Mouse (Mus musculus) mouse embryonic stem cell (cell line): Measurements from ENCODE around the gene Klrb1f.
"Not testable (repeated sequence)": the region's sequence is repeated elsewhere in the genome, so short reads cannot be mapped to it uniquely, and the experiment has no call there.

Experiments
- in situ Hi-C, 2 experiments: fragments of 300-500 bp; cut with MboI; formaldehyde crosslinking; loops; 1 replicate in 1 of 2; 3 replicates in 1 of 2; pipeline ENCODE4 v1.14.3; 2019 to 2020; ENCODE audit warnings: low sequenced_read_pairs in 2 of 2, low pct_unique_long_range_greater_than_20kb in 1 of 2, mixed read lengths in 1 of 2; ENCODE audit not compliant: unreplicated experiment in 1 of 2

Gene Klrb1f

DNA sequence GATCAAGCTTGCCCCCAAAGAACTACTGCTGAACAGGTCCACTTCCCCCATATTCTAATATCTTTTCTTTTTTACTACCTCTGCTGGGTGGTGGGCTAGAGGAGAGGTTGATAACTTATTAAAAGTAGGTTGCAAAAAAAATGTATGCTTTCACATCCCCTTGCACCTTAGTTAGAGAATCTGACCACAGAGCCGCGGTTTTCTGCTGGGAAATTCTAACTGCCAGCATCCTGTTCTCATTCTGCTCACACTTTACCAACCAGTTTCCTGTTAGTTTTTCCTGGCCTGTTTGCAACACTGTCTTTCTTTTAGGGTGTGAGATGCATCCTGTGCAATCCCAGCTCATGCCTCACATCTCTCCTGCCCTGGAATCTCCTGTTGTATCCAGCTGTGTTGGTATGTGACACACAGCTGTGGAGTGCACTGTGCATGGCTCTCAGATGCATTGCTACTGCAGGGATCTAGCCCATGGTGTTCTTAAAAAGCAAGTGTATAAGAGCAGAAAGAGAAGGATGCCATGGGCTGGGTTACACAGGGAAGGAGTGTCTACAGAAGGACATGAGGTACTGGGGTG, 8.7 kb upstream of the Klrb1f start:
- in situ Hi-C loops, result loop anchor here in 1 of 2 experiments (25.0 kb wide), 1 partner anchor 200 kb away; no protein-coding TSS in a partner anchor

DNA sequence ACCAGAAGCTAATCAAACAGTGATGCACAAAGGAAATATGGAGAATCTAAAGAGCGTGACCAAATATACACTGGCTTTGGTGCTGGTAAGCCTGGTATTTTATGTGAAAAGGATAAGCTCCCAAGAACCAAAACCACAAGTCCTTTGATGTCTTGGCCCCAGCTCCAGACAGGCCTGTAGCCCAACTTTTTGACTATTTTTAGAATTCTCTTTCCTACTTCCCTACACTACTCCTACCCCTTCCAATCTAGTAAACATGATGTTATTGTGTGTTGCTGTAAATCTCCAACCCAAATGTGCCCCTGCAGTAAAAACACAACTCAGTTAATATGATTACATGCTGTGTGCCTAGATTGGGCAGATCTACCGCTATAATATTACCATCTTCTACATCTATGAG, 4.2 kb upstream of the Klrb1f start:
- in situ Hi-C loops, result loop anchor here in 1 of 2 experiments (25.0 kb wide), 1 partner anchor 196 kb away; no protein-coding TSS in a partner anchor

DNA sequence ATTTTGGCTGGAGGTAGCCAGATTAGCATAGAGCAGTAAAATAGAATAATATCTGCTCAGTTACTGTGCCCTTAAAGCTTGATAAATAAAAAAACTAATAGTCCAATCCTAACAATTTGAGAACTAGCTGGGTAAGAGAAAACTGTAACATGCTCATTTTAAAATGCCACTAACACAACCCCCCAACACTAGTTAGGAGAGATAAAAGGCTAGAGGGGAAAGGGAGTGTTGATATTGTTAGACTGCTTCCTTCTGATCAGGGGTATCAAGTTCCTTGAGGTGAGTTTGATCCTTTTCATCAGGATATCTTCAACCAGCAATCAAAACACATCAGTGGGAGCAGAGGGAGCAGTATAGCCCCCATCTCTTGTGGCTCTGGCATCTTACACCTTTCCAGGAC, 3.2 kb upstream of the Klrb1f start:
- in situ Hi-C loops, result loop anchor here in 1 of 2 experiments (25.0 kb wide), 1 partner anchor 195 kb away; no protein-coding TSS in a partner anchor

DNA sequence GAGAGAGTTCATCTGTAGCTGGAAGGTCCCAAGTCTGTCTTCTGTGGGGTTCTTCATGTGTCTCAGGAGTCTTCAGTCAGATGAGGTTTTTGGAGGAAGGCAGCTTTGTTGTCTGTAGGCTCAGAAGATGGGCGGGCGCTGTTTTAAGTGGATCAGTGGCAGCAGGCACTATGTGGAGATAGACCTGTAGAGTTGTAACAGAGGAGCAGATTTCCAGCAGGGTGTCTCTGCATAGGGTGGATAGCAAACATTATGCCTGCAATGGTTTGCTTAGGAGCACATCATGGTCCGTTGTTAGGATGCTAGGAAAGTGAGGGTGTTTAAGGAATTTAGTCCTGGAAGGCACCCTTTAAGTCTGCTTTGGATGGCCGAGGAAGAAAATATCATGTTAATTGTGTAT, 2.7 kb downstream of the Klrb1f start:
- in situ Hi-C loops, result loop anchor here in 1 of 2 experiments (25.0 kb wide), 1 partner anchor 189 kb away; no protein-coding TSS in a partner anchor

DNA sequence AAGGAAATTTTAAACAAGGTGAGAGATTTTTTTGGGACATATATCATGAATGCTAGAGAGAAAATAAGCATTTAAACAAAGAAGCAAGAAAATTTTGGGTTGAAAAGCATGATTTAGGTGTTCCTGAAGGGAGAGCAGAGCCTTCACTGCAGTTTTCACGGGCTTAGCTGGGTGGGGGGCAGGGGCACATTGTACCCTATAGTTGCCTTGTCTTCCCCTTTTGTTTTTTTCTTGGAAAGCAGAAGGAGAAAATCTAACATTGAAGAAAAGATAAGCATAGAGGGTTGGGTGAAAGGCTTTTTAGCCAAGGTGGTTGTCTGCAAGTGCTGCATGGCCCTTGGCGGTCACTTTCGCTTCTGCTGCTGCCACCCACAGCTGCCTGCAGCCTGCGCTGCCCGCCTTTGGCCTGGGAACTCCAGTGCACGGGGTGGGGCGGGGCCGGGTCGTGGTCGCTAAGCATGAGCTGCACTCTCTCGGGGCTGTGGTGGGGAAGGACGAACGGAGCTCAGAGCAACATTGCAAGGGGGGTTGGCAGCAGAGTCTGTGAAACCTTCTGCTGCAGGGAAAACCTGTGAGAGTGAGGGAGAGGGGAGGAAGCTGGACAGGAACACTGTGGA, 3.3 kb downstream of the Klrb1f start:
- in situ Hi-C loops, result loop anchor here in 1 of 2 experiments (25.0 kb wide), 1 partner anchor 188 kb away; no protein-coding TSS in a partner anchor

DNA sequence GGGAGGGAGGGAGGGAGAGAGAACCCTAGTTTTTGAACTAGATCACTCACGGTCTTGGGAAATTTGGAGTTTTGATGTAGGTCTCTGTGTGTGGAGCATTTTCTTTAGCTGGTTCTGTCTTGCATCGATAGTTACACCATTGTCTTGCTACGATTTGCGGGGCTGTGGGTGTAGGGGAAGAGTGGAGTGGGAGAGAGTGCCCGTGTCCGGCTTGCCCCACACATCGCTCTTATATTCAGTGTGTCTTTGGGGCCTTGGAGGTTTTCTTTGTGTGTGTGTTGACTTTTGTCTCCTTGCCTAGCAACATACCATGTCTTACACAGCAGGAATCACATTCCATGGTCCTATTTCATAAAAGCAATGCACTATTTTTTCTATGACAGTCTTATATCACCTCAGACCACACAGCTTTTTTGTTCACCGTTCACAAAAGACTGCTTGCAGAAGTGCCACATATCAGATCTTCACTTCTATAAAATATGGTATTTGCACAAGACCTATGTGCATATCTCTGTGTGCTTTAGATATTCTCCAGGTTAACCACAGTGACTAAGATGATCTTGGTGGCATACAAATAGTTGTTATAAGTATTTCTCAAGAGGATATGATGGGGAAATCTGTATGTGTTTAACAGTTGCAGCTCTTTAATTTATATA, 4.0 kb downstream of the Klrb1f start:
- in situ Hi-C loops, result loop anchor here in 1 of 2 experiments (25.0 kb wide), 1 partner anchor 188 kb away; no protein-coding TSS in a partner anchor

DNA sequence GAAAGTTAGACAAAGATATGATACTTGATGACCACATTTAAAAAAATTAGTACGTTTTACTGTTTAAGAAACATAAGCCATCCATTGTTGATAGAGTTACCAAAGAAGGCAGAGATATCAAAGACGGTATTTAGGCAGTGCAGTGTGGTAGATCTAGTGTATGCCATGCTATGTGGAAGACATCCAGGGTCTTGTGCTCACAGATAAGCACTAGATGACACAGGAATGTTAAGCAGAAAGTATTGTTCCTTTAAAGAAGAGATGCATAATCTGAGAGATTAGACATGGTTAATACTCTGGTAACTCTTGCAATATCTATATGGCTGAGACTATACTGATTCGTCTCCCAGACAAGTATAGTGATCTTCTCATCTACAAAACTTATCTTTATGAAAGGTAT, 5.4 kb downstream of the Klrb1f start:
- in situ Hi-C loops, result no loop called here

DNA sequence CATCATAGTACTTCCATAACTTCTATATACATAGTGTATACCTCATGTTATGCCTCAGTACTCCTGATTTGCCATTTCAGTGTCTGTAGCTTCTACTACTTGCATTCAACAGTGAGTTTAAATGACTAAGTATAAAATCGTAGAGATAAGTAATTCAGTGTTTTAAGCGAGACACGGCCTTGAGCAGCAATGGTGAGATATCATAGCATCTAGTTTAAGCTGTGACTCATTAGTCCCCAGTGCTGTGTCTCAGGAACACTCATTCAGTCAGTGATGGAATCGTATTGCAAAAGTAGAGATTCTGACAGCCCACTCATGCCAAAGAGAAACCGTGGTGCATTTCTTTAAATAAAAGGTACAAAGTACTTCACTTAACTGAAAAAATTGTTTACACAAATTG, 6.0 kb downstream of the Klrb1f start:
- in situ Hi-C loops, result no loop called here

DNA sequence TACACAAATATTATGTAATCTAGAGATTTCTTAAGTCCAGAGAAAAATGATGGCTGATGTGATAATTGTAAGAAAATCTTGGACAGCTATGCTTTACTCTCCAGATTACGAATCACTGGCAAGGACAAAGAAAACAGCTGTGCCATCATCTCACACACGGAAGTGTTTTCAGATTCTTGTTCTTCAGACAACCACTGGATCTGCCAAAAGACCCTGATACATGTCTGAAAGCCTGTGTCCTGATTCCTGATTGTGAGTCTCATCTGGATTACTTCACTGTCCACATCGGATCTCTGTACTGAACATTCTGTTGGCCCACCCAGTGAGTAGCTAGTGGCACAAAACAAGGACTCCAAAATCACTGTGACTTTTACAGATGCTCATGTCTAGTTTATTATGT, 10.5 kb downstream of the Klrb1f start:
- in situ Hi-C loops, result no loop called here

DNA sequence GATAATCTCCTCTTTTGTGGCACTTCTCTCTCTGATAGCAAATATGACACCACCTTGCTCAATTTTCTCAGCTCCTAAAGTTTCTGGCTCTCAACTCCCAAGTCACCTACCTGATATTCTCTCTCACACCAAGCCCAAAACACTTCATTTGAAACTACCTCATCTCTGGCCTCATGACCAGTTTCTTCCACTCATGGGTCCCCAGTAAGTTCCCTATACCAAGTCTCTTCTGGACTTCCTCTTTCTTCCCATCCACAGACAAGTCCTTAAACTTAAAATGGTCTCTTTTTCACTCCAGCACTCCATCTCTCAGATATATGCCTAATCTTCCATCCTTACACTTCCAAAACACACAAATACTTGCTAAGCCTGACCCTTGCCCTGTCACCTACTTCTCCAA, 12.3 kb downstream of the Klrb1f start:
- in situ Hi-C loops, result no loop called here

DNA sequence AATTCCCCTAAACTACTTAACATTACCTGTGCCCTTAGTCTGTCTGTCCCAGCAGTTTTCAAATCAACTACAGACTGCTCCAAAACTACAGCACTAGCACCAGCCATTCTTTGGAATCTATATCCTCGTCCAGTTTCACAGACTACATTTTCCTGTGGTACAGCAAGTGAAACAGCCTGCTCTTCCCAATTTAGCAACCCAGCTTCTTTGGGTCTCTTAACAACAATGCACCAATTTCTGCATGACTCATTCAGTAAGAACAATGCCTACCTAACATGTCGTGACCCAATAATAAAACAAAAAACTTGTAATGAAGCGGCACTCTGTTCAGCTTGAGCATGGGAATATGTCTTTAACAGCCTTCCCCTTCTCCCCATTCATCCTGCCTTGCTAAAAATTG, 19.7 kb downstream of the Klrb1f start:
- in situ Hi-C loops, result no loop called here

DNA sequence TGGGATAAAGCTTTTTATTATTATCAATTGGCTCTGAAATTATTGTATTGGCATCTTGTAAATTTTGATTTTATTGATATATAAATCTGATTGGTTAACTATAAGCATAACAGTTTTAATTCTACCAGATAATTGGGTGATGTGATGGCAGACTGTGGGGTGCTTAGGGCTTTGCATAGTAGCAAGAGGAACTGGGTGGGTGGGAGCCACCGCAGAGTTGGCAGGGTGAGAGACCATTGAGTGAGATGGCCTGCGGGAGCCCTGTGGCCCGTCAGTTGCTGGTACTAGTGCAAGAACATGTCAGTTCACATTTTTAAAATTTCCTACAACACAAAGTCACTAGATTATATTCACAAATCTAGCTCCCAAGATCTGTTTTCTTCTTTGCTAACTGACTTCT, 20.2 kb downstream of the Klrb1f start:
- in situ Hi-C loops, result no loop called here

DNA sequence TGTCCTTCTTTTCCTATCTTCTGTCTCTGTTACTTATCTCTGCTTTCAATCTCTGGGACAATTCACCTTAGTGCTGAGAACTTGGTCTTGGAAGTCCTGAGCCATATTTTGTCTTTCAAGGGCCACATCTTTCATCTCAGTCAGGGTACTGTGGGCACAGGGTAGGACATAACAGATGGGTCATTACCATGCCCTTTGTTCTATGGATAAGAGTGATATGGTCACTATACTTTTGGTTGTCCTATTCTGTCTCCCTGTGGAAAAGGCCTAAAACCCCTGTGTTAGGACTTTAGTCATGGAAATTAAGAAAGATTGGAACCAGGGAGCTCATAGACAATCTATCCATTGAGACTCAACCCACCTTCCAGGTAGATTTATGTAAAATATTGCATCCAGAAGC, 20.8 kb downstream of the Klrb1f start:
- in situ Hi-C loops, result no loop called here

DNA sequence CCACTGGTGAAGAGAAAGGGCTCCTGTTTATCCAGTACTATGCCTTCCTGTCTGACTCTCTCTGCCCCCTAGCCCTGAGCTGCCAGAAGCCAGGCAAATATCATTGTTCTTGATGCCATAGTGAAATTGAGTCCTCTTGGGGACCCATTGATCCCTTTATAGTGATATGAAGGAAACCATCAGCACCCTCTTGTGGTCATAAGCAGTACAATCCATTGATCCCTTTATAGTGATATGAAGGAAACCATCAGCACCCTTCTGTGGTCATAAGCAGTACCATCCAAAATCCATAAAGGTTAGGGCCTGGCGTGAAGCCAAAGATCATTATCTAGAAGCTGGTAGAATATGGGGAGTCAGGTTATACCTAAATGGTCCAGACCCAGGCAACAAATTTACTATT, 21.3 kb downstream of the Klrb1f start:
- in situ Hi-C loops, result no loop called here

DNA sequence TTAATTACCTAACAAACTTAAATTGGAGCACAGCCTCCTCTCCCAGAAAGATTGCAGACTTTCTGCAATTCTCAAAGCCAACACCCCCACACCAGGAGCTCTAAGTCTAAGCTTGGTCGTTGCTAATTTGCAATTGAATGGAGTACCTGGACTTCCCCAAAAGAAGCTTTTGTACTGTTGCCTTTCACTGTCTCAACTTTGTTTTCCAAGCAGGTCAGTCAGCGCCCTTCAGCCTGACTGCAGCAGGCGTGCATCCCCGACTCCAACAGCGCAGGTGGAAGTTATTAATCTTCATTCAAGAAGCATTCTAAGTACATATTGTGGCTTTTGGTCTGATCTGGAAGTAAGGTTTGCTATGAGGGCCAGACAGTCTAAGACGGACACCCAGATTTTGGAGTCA, 39.4 kb downstream of the Klrb1f start:
- in situ Hi-C loops, result no loop called here

DNA sequence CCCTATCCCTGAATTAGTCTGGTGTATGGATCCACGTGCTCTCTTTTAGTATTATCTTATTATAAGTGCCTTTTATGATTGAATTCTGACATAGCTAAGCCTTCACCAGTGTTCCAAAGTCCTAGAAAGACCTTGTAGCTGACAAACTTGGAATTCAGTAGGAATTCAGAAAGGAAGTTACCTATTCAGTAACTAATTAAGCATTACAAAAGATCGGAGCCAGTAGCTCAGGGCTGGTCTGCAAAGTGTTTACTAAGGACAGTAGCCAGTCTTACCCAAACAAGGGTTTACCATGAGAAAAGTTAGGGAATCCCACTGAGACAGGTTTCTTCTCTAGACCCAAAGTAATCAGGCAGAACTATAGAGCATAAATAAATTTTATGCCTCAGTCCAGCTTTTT, 40.3 kb downstream of the Klrb1f start:
- in situ Hi-C loops, result not testable (repeated sequence)

DNA sequence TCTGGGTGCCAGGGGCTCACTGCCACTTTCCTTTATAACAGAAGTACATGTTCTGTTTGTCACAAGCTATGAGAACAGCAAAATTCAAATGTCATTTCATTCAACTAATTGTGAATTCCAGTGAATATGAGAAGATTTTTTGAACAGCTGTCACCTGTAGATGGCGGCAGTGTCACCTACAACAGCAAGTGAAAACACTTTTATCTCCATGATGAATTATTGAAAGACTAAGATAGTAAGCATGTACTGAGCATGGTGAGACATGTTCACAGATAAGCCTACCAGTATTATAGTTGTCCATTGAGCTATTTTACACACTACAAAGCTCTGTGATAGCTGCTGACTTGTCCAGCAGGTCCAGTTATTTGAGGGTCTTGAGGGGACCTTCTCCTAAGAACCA, 42.5 kb downstream of the Klrb1f start:
- in situ Hi-C loops, result no loop called here

DNA sequence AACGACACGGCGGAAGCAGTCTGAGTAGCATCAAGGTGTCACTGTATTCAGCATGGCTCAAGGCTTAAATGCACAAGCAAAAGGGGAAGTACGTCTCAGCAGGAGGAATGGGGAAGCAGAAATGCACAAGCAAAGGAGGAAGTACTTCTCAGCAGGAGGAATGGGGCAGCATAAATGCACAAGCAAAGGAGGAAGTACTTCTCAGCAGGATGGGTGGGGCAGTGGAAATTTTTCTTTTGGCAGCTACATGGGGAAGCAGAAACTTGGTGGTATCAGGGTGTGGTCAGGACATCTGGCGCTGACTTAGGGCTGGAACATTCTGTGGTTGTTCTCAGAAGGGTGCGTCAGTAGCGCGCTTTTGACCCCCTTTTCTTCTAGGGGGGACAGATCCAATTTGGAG, 42.9 kb downstream of the Klrb1f start:
- in situ Hi-C loops, result not testable (repeated sequence)

DNA sequence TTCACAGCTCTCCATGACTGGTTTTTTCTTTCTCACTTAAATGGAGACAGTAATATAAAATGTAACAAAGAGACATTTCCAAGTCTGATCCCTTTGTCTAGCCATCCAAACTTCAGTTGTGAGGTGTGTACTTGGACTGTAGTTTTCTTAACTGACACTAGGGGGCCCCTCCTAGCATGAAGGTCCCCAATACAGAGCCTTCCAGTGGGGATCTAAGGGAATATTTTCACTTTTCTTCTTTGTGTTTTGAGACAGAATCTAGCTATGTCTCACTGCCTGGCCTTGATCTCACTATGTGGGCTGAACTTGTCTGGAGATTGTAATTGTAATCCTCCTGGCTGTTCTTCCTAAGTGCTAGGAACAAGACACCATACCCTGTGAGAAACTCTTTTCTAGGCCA, 49.5 kb downstream of the Klrb1f start:
- in situ Hi-C loops, result no loop called here

DNA sequence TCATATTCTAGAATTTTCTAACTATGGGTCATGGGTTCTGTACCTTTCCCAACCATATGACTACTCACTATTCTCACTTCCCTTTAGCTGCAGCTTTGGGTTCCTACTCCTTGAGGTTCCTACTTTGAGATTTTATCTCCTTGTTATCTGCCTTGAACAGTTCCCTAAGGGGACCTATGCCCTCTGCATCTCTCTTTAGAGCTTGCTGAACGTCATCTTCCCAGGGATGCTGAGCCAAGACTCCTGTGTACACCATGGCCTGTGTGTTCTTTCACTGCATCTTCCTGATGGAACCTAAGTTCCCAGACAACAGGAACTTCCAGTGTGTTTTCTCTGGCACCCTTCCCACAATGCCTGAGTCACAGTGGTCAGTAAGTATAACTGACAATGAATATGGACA, 52.2 kb downstream of the Klrb1f start:
- in situ Hi-C loops, result no loop called here
